Mouse (Mus musculus): ENCODE measurements around the gene Kif5c. TPM values are rescaled to one million over a fixed set of nuclear protein-coding genes. Genes with fewer than 3 reads are reported as not detected.

Kif5c gene
- polyA plus RNA-seq, 1 experiment from 2014 or later = 10.1 TPM

Other genes with a start within 250 kb of the Kif5c start
- gene Epc2, start 167.8 kb upstream of the Kif5c start, polyA plus RNA-seq (2015; fragmentation: Nextera tagmentation; extraction: Ambion mirVana) = 8.6 and 9.4 TPM in 2 replicates
- 7.9 and 8.5 TPM in 2 replicates for gene Lypd6b, start 168.4 kb downstream of the Kif5c start, polyA plus RNA-seq (2015; fragmentation: Nextera tagmentation; extraction: Ambion mirVana)